Mouse (Mus musculus) gastrocnemius, adult 8-10 months (tissue): Measurements from ENCODE around the gene Stard5. TPM values are rescaled to one million over a fixed set of nuclear protein-coding genes. Genes with fewer than 3 reads are reported as not detected.

Experiments
- DNase-seq, 2 experiments: peaks; one replicate each; pipeline ENCODE4 v3.0.0; 2022; ENCODE audit warnings: low spot score in 2 of 2
- total RNA-seq, 4 experiments: library from RNA; stranded (reverse); gene quantifications; 2 replicates each; pipeline ENCODE4 v1.2.4; 2022

The Stard5 gene
- total RNA-seq, 4 experiments from 2014 or later = 1.7 to 3.7 (median 2.7) TPM

- no peak for DNase-seq
These were observed 942 bp downstream of the Stard5 start for GRCm38 (mm10) chr7:83632682-83633120.

GRCm38 (mm10) chr7:83633856-83634255 lies 2.1 kb downstream of the Stard5 start:
- no peak for DNase-seq

- DNase-seq = no peak
These were observed 4.0 kb downstream of the Stard5 start for GRCm38 (mm10) chr7:83635726-83636125.

GRCm38 (mm10) chr7:83636425-83636824 lies 4.7 kb downstream of the Stard5 start:
- no peak for DNase-seq

GRCm38 (mm10) chr7:83637781-83638583 lies 6.2 kb downstream of the Stard5 start:
- no peak for DNase-seq

GRCm38 (mm10) chr7:83639084-83639483 lies 7.3 kb downstream of the Stard5 start:
- no peak for DNase-seq

GRCm38 (mm10) chr7:83640581-83640980 lies 8.8 kb downstream of the Stard5 start:
- DNase-seq = no peak

GRCm38 (mm10) chr7:83641163-83641562 lies 9.4 kb downstream of the Stard5 start:
- DNase-seq = no peak

- no peak for DNase-seq
These were observed 11.8 kb downstream of the Stard5 start for GRCm38 (mm10) chr7:83643581-83643980.

GRCm38 (mm10) chr7:83644761-83645160 lies 13.0 kb downstream of the Stard5 start:
- no peak for DNase-seq

- no peak for DNase-seq
These were observed 13.7 kb downstream of the Stard5 start for GRCm38 (mm10) chr7:83645476-83645875.

GRCm38 (mm10) chr7:83648807-83649206 lies 17.0 kb downstream of the Stard5 start:
- no peak for DNase-seq

- no peak for DNase-seq
These were observed 18.9 kb downstream of the Stard5 start for GRCm38 (mm10) chr7:83650638-83651037.

- DNase-seq = no peak
These were observed 20.7 kb downstream of the Stard5 start for GRCm38 (mm10) chr7:83652498-83652897.

- DNase-seq = no peak
These were observed 21.9 kb downstream of the Stard5 start for GRCm38 (mm10) chr7:83653605-83654051.

- DNase-seq = no peak
These were observed 22.4 kb downstream of the Stard5 start for GRCm38 (mm10) chr7:83654196-83654595.

GRCm38 (mm10) chr7:83654938-83655630 lies 23.3 kb downstream of the Stard5 start:
- DNase-seq = no peak

GRCm38 (mm10) chr7:83658716-83659115 lies 27.0 kb downstream of the Stard5 start:
- no peak for DNase-seq

- no peak for DNase-seq
These were observed 27.7 kb downstream of the Stard5 start for GRCm38 (mm10) chr7:83659159-83660065.

GRCm38 (mm10) chr7:83660273-83660691 lies 28.5 kb downstream of the Stard5 start:
- no peak for DNase-seq

- DNase-seq = no peak
These were observed 29.3 kb downstream of the Stard5 start for GRCm38 (mm10) chr7:83661031-83661430.
